Mouse (Mus musculus) embryonic facial prominence, embryonic 11.5 days (tissue): ENCODE results near the gene Ttll12. TPM values are rescaled to one million over a fixed set of nuclear protein-coding genes. Genes with fewer than 3 reads are reported as not detected.

Source experiments
- ATAC-seq: fragments of 200-750 bp; cut with Nextera tagmentation; replicated peaks from 2 replicates; pipeline ENCODE4 v1.8.0; 2017; ENCODE audit warnings: low read depth; ENCODE audit not compliant: insufficient number of reproducible peaks, low FRiP score, low TSS enrichment
- DNase-seq: peaks from one replicate; pipeline ENCODE4 v3.0.0-alpha.2; 2015; ENCODE audit warnings: low spot score
- H3K27ac ChIP-seq: fragments of 300-500 bp; sonication (generic); replicated peaks from 2 replicates; pipeline ENCODE4 v1.5.1; 2014; ENCODE audit warnings: mild to moderate bottlenecking, low read depth, low read length, control low read depth
- H3K27me3 ChIP-seq: fragments of 300-500 bp; sonication (generic); 2 replicates; pipeline ENCODE4 v1.6.1; 2014; ENCODE audit warnings: mild to moderate bottlenecking, low read length, moderate library complexity, mixed read lengths; ENCODE audit not compliant: control insufficient read depth, insufficient read depth
- H3K36me3 ChIP-seq: fragments of 300-500 bp; sonication (generic); replicated peaks from 2 replicates; pipeline ENCODE4 v1.6.1; 2014; ENCODE audit warnings: low read depth, mild to moderate bottlenecking, low read length, moderate library complexity, mixed read lengths; ENCODE audit not compliant: control insufficient read depth, insufficient read depth
- H3K4me1 ChIP-seq: fragments of 300-500 bp; sonication (generic); 2 replicates; pipeline ENCODE4 v1.6.1; 2014; ENCODE audit warnings: low read length, mixed read lengths; ENCODE audit not compliant: control insufficient read depth, insufficient read depth
- H3K4me2 ChIP-seq: fragments of 300-500 bp; sonication (generic); 2 replicates; pipeline ENCODE4 v1.6.1; 2014; ENCODE audit warnings: low read depth, mild to moderate bottlenecking, control low read depth, low read length, moderate library complexity
- H3K4me3 ChIP-seq: fragments of 300-500 bp; sonication (generic); 2 replicates; pipeline ENCODE4 v1.5.1; 2014; ENCODE audit warnings: low read depth, low read length, control low read depth
- H3K9ac ChIP-seq: fragments of 300-500 bp; sonication (generic); replicated peaks from 2 replicates; pipeline ENCODE4 v1.6.1; 2014; ENCODE audit warnings: mild to moderate bottlenecking, control low read depth, low read length
- H3K9me3 ChIP-seq: fragments of 300-500 bp; sonication (generic); replicated peaks from 2 replicates; pipeline ENCODE4 v1.6.1; 2016; ENCODE audit warnings: mild to moderate bottlenecking, low read length, inconsistent platforms, mixed read lengths; ENCODE audit not compliant: control insufficient read depth
- WGBS: fragments of 180-500 bp; shearing (Covaris S2); extraction: QIAGEN DNeasy Blood & Tissue Kit; methylation state at CpG from one replicate; pipeline ENCODE4 v1.1.7; 2014; 5-methylcytosine and 5-hydroxymethylcytosine counted together
- polyA plus RNA-seq: library from polyadenylated mRNA; unstranded; fragments of >200 nt; fragmentation: Nextera tagmentation; extraction: Ambion mirVana; gene quantifications from 2 replicates; pipeline ENCODE4 v1.2.1, GENCODE M21; 2014

Gene Ttll12
- polyA plus RNA-seq, 1 experiment from 2014 or later = 48.6 TPM

DNA sequence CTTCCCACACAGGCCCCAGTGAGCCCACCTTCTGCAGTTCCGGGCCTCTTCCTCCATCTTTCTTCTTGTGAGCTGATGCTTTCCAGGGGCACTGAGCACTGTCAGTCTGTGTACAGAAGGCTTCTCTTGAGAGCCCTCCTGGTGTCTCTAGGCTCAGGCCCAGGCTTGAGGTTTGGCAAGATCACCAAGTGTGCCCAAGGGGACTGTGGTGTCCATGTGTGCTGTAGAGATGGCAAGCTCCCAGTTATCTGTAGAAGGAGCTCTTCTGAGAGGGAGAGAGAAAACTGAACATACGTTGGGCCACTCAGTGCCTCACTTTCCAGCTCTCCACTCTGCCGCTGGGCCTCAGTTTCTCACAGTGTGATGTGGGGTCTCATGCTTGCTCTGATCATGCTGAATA lies 27.2 kb downstream of the Ttll12 start:
- Histone ChIP-seq H3K9ac (no peak overlapping the region), H3K4me1 (peaks cover 2% of the 10 kb centered on the region), H3K9me3 (no peaks in the 10 kb centered on the region), H3K36me3 (no peaks in the 10 kb centered on the region), H3K27ac (no peak overlapping the region), H3K4me3 (no peak overlapping the region), H3K4me2 (no peak overlapping the region), H3K27me3 (no peaks in the 10 kb centered on the region)
- ATAC-seq (no peak), DNase-seq (no peak)
- WGBS = 88% methylated on average over 3 of the region's 3 CpGs

DNA sequence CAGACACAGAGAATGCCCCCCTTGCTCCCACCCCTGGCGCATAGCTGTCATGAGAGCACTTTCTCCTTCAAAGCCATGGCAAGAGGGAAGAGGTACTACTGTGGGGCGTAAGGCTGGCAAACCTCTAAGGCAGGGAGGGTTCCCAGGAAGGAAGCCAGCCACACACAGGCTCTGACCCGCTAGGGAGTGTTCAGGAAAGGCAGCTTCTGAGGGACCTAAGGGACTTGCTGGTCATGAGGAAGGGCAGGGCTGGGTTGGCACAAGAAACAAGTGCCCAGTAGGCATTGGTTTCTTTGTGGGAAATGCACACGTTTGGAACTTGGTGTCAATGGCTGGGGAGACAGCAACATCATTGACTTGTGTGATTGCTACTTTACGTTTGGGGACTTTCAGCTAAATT lies 29.0 kb downstream of the Ttll12 start:
- no peak overlapping the region for H3K27ac ChIP-seq
- H3K4me1 ChIP-seq = peaks cover 4% of the 10 kb centered on the region
- ATAC-seq = no peak
- H3K36me3 ChIP-seq = no peaks in the 10 kb centered on the region
- no peak for DNase-seq
- H3K4me3 ChIP-seq = no peak overlapping the region
- H3K4me2 ChIP-seq = no peak overlapping the region
- WGBS = 67% methylated on average over 5 of the region's 5 CpGs
- H3K9ac ChIP-seq = no peak overlapping the region
- no peaks in the 10 kb centered on the region for H3K27me3 ChIP-seq
- no peaks in the 10 kb centered on the region for H3K9me3 ChIP-seq

- H3K4me3 ChIP-seq = no peak overlapping the region
- H3K9me3 ChIP-seq = no peaks in the 10 kb centered on the region
- no peaks in the 10 kb centered on the region for H3K36me3 ChIP-seq
- H3K27ac ChIP-seq = no peak overlapping the region
- peaks cover 4% of the 10 kb centered on the region for H3K4me1 ChIP-seq
- H3K9ac ChIP-seq = no peak overlapping the region
- WGBS = 75% methylated on average over 3 of the region's 3 CpGs
- no peak overlapping the region for H3K4me2 ChIP-seq
- ATAC-seq (no peak), DNase-seq (no peak)
- H3K27me3 ChIP-seq = no peaks in the 10 kb centered on the region
Observed at GRCm38 (mm10) chr15:83565434-83565833, 29.5 kb downstream of the Ttll12 start.

- ATAC-seq (peak; percentile 41), DNase-seq (peak; percentile 54)
- Histone ChIP-seq H3K9ac (peak overlapping the region; percentile 62), H3K27ac (no peak overlapping the region), H3K9me3 (no peaks in the 10 kb centered on the region), H3K36me3 (no peaks in the 10 kb centered on the region), H3K4me1 (peaks cover 4% of the 10 kb centered on the region), H3K4me3 (peak overlapping the region; percentile 39), H3K4me2 (peak overlapping the region; percentile 78), H3K27me3 (no peaks in the 10 kb centered on the region)
- WGBS = 2% methylated on average over 27 of the region's 27 CpGs
Observed at GRCm38 (mm10) chr15:83563857-83564651, 30.9 kb downstream of the Ttll12 start.

DNA sequence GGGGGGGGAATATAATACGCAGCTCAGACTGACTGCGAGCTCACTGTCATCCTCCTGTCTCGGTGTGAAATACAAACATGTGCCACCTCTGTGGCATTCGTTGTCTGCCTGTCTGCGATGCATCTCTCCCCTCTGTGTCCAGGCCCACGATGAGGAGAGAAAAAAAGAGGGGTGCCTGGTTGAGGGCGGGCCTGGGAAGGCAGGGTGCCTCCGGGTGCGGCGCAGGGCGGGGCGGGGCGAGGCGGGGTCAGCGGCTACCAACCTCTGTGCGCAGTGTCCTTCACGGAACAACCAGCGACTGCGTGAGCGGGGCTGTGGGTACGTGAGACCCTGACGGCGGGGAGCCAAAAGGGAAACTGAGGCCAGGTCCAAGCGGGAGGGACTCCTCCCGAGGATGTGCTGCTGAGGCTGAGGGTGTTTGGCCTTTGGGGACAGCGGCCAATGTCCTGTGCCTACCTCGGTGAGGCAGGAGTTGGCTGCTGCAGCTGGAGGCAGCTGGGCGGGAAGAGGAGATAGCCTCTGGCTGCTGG lies 31.6 kb downstream of the Ttll12 start, which contains the start of the genes Tspo and Mcat:
Tspo (plus strand) TSS at position 266 of the 530 bp plus-strand sequence.
Mcat (minus strand) TSS at position 461 of the 530 bp plus-strand sequence.
- H3K4me1 ChIP-seq = peaks cover 4% of the 10 kb centered on the region
- H3K4me2 ChIP-seq = peak within 1 kb of the TSS; percentile 78
- under 1% methylated on average over 28 of the region's 28 CpGs for WGBS
- H3K9me3 ChIP-seq = no peaks in the 10 kb centered on the region
- no peaks in the 10 kb centered on the region for H3K36me3 ChIP-seq
- no peaks in the 10 kb centered on the region for H3K27me3 ChIP-seq
- no peak within 1 kb of the TSS for H3K27ac ChIP-seq
- H3K9ac ChIP-seq = peak within 1 kb of the TSS; percentile 62
- peak within 1 kb of the TSS; percentile 39 for H3K4me3 ChIP-seq
- ATAC-seq (no peak), DNase-seq (no peak)

- H3K9ac ChIP-seq = 0 out of 2 replicates have a peak overlapping the region, but pooled peaks have one; percentile 4
- peaks cover 4% of the 10 kb centered on the region for H3K4me1 ChIP-seq
- H3K27ac ChIP-seq = no peak overlapping the region
- no peaks in the 10 kb centered on the region for H3K9me3 ChIP-seq
- peak overlapping the region; percentile 78 for H3K4me2 ChIP-seq
- no peaks in the 10 kb centered on the region for H3K36me3 ChIP-seq
- H3K4me3 ChIP-seq = no peak overlapping the region
- no peaks in the 10 kb centered on the region for H3K27me3 ChIP-seq
- 29% methylated on average over 15 of the region's 15 CpGs for WGBS
- no peak for ATAC-seq
- DNase-seq = peak; percentile 58
Observed at GRCm38 (mm10) chr15:83562626-83563270, 32.2 kb downstream of the Ttll12 start.

DNA sequence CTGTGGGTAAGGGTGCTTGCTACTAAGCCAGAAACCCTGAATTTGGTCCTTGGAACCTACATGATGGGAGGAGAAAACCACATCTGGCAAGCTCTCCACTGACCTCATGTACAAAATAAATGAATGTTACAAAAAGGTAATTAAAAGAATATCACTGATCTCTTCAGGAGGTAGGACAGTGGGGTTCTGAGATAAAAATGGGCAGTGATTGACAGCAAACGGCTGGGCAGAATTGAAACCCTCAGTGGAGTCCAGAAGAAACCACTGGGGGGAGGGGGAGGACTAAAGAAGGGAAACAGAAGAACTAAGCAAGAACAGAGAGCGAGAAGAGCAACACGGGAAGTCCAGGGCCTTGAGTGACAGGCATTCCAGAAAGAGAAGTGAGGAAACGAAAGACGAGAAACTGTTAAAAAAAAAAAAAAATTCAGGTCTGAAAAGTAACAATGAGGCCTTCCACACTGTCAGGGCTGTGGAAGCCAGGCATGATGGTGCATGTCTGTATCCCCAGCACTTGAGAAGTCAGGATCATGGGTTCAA lies 33.9 kb downstream of the Ttll12 start:
- Histone ChIP-seq H3K9me3 (no peaks in the 10 kb centered on the region), H3K4me3 (no peak overlapping the region), H3K36me3 (no peaks in the 10 kb centered on the region), H3K27ac (no peak overlapping the region), H3K9ac (no peak overlapping the region), H3K27me3 (no peaks in the 10 kb centered on the region), H3K4me2 (no peak overlapping the region), H3K4me1 (peaks cover 4% of the 10 kb centered on the region)
- ATAC-seq = no peak
- DNase-seq = no peak
- WGBS = 50% methylated on average over 5 of the region's 5 CpGs
